Mouse (Mus musculus) bone marrow, adult 2 months (tissue): ENCODE measurements around the gene Cyp4f18. TPM values are rescaled to one million over a fixed set of nuclear protein-coding genes. Genes with fewer than 3 reads are reported as not detected.

Source experiments
- H3K27ac ChIP-seq: fragments of 200-500 bp; 2 replicates; pipeline ENCODE4 v1.5.1; 2012; ENCODE audit warnings: low read depth, mild to moderate bottlenecking, control low read depth, inconsistent platforms, low read length; ENCODE audit not compliant: control insufficient read depth, poor library complexity, insufficient read depth
- H3K4me1 ChIP-seq: fragments of 200-500 bp; 2 replicates; pipeline ENCODE4 v1.6.1; 2011; ENCODE audit warnings: low read length; ENCODE audit not compliant: control insufficient read depth, insufficient read depth
- H3K4me3 ChIP-seq: fragments of 200-500 bp; replicated peaks from 2 replicates; pipeline ENCODE3; 2011; ENCODE audit warnings: mild to moderate bottlenecking, low read depth, low read length, control low read depth; ENCODE audit not compliant: control insufficient read depth
- CTCF ChIP-seq: fragments of 200-500 bp; IDR thresholded peaks from 2 replicates; pipeline ENCODE4 v1.5.1; 2011; ENCODE audit warnings: low read length, control low read depth; ENCODE audit not compliant: control insufficient read depth, insufficient read depth
- POLR2A ChIP-seq: fragments of 200-500 bp; IDR thresholded peaks from 2 replicates; pipeline ENCODE4 v1.6.1; 2011; ENCODE audit warnings: low read depth, mild to moderate bottlenecking, control low read depth, low read length, borderline replicate concordance; ENCODE audit not compliant: control insufficient read depth
- WGBS: fragments of 180-500 bp; shearing (Covaris S2); methylation state at CpG from one replicate; pipeline ENCODE4 v1.1.7; 2018; 5-methylcytosine and 5-hydroxymethylcytosine counted together
- polyA plus RNA-seq: library from polyadenylated mRNA; stranded (reverse); fragments of >200 nt; gene quantifications from 2 replicates; pipeline ENCODE4 v1.2.4, GENCODE M21; 2011; ENCODE audit warnings: low replicate concordance; ENCODE audit not compliant: missing spikeins, insufficient read depth, insufficient read length

Cyp4f18 gene
- polyA plus RNA-seq, 1 experiment, result 160 TPM

GRCm38 (mm10) chr8:72008134-72008641, 1.2 kb downstream of the Cyp4f18 start:
- 5% methylated on average over 3 of the region's 3 CpGs for WGBS
- Histone ChIP-seq H3K4me3 (peak overlapping the region; percentile 75), H3K4me1 (peaks cover 12% of the 10 kb centered on the region), H3K27ac (peak overlapping the region; percentile 96)
- TF ChIP-seq POLR2A, result no peak
- no peak for TF ChIP-seq CTCF

GRCm38 (mm10) chr8:72006763-72007162, 2.7 kb downstream of the Cyp4f18 start:
- WGBS, result 85% methylated on average over 1 of the region's 1 CpGs
- TF ChIP-seq CTCF (no peak), POLR2A (no peak)
- H3K4me3 ChIP-seq, result no peak overlapping the region
- H3K27ac ChIP-seq, result no peak overlapping the region
- peaks cover 12% of the 10 kb centered on the region for H3K4me1 ChIP-seq

GRCm38 (mm10) chr8:72005912-72006311, 3.5 kb downstream of the Cyp4f18 start:
- Histone ChIP-seq H3K27ac (no peak overlapping the region), H3K4me3 (no peak overlapping the region), H3K4me1 (peaks cover 12% of the 10 kb centered on the region)
- TF ChIP-seq CTCF, result no peak
- no peak for TF ChIP-seq POLR2A
- WGBS, result 62% methylated on average over 3 of the region's 3 CpGs

DNA sequence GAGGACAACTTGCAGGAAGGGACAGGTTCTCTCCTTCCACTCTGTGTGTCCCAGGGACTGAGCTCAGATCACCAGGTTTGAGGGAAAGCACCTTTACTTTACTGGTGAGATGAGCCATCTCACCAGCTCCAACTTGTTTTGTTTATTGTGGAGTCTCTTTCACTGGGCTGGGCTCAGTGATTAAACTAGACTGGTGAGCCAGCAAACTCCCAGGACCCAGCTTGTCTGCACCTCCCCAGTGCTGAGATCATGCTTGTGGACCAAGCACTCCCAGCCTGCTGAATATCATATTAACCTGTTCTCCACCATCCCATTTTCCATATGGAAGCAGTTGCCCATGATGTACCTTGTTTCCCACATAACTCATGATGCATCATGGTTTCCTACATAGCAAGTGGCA, 6.5 kb downstream of the Cyp4f18 start:
- TF ChIP-seq POLR2A (no peak), CTCF (no peak)
- H3K4me3 ChIP-seq, result no peak overlapping the region
- H3K27ac ChIP-seq, result no peak overlapping the region
- H3K4me1 ChIP-seq, result peaks cover 1% of the 10 kb centered on the region; the same call in 1 of the 2 replicates

DNA sequence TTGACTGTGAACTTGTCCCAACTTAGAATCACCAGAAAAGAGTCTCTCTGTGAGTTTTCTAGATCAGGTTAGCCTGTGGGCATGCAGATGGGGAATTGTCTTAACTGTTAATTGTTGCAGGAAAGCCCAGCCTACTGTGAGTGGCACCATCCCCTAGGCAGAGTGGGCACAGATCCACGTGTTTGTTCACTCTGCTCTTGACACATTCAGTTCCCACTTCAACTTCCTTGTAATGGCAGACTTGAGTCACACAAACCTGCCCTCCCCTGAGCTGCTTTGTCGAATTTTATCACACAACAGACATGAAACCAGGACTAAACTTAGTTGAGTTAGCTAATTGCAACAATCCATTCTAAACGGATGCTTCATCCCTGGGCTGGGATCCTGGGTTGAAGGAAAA, 9.2 kb downstream of the Cyp4f18 start:
- no peaks in the 10 kb centered on the region; the same call in 1 of the 2 replicates for H3K4me1 ChIP-seq
- TF ChIP-seq CTCF (no peak), POLR2A (no peak)
- WGBS, result 35% methylated on average over 3 of the region's 3 CpGs
- no peak overlapping the region for H3K27ac ChIP-seq
- no peak overlapping the region for H3K4me3 ChIP-seq

DNA sequence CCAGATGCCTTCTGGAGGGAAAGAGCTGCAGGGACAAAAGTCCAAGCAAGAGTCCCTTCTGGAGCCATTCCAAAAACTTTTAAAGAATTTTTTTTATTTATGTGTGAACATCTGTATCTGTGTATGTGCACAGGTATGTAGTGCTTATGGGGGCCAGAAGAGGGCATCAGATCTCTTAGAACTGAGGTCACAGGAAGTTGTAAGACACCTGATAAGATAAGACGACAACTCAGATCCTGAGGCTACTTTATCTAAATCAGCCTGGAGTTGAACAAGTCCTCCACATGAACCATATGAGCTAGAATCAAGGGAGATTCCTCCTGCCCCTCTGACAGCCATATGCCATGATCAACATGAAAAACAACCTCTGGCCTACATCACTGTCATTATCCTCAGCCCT, 10.0 kb downstream of the Cyp4f18 start:
- H3K27ac ChIP-seq, result no peak overlapping the region
- no peak for TF ChIP-seq CTCF
- TF ChIP-seq POLR2A, result no peak
- 55% methylated on average over 1 of the region's 1 CpGs for WGBS
- no peak overlapping the region for H3K4me3 ChIP-seq
- H3K4me1 ChIP-seq, result no peaks in the 10 kb centered on the region; the same call in 1 of the 2 replicates

DNA sequence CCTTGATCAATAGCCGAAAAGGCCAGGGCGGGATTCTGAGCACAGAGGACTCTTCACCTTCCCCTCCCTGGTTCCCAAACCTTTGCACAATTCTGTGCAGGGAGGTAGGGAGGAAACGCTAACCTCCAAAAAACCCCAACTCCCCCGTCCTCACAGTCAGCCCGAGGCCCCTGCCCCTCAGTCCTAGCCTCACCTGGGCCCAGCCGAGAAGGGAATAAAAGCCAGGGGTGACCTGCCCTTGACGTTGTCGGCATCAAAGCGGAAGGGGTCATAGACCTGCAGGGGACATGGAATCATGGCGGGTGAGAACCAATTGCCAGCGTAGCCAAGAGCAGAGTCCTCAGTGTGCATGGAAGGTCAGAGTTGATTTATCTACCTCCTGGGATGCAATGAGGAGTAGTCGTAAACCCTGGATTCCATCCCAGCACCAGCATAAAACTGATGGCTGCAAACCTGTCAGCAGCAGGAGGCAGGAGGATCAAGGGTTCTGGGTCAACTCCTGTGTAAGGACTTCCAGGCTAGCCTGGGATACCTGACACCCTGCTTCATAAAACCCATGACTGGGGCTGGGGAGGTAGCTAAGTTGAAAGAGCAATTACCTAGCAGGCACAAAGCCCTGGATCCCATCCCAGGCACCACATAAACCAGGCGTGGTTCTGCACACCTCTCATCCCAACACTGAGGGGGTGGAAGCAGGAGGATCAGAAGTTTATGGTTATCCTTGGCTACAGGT, 20.4 kb downstream of the Cyp4f18 start:
- Histone ChIP-seq H3K4me1 (no peaks in the 10 kb centered on the region; the same call in 1 of the 2 replicates), H3K4me3 (peak overlapping the region; percentile 41), H3K27ac (no peak overlapping the region)
- 83% methylated on average over 13 of the region's 13 CpGs for WGBS
- TF ChIP-seq POLR2A (no peak), CTCF (no peak)

DNA sequence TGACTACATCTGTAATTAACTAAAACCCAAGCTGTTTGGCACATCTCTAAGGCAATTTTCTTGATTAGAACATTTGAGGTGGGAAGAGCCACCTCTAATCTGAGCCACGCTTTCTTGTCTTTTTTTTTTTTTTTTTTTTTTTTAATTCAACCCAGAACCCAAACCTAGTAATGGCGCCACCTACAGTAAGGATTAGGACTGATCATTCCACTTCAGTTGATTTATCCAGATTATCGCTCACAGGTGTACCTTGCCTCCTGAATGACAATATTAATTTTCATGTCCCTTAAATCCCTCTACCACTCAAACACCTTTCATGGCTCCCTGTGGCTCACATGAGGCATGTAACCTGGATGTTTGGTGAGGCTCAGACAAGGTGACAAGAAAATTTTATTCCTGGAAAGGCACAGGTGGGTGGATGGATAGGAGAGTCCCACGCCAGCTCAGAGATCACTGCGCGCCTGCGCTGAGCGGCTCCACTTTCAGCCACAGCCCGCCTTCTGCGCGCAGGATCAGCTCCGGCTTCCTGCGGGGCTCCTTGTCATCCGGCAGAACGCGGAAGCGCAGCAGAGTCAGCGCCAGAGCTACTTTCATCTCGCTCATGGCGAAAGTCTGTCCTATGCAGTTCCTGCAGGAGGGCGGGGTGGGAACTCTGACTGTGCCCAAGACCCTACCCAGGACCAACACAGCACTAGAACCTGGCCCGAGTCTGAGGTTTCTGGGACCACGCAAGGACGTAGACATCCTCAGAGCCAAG, 21.1 kb downstream of the Cyp4f18 start:
- H3K4me3 ChIP-seq, result peak overlapping the region; percentile 41
- WGBS, result 22% methylated on average over 24 of the region's 24 CpGs
- H3K27ac ChIP-seq, result no peak overlapping the region
- TF ChIP-seq CTCF (no peak), POLR2A (peak; percentile 43; the same call in 1 of the 2 replicates)
- no peaks in the 10 kb centered on the region; the same call in 1 of the 2 replicates for H3K4me1 ChIP-seq
